Mouse (Mus musculus) C2C12 (cell line): ENCODE measurements around the gene Ccdc180.

Experiments
- CTCF ChIP-seq: IDR thresholded peaks from one replicate; pipeline ENCODE4 v1.5.1; 2011; ENCODE audit not compliant: control insufficient read depth, insufficient read depth, insufficient read length
- FOSL1 ChIP-seq: IDR thresholded peaks from one replicate; pipeline ENCODE4 v1.8.0; 2011; ENCODE audit warnings: mild to moderate bottlenecking, low read length; ENCODE audit not compliant: poor library complexity, insufficient read depth, severe bottlenecking
- MAX ChIP-seq: IDR thresholded peaks from one replicate; pipeline ENCODE4 v1.6.1; 2011; ENCODE audit warnings: mild to moderate bottlenecking, control low read depth
- MYOD1 ChIP-seq: IDR thresholded peaks from one replicate; pipeline ENCODE4 v1.6.1; 2011; ENCODE audit warnings: low read depth; ENCODE audit not compliant: control insufficient read depth, insufficient read length
- USF1 ChIP-seq: IDR thresholded peaks from one replicate; pipeline ENCODE4 v1.6.1; 2011; ENCODE audit warnings: low read depth, mild to moderate bottlenecking, control low read depth, moderate library complexity

GRCm38 (mm10) chr4:45969051-45969450, 78.9 kb downstream of the Ccdc180 start:
- TF ChIP-seq CTCF (no peak), MAX (no peak), MYOD1 (no peak), FOSL1 (no peak), USF1 (no peak)
